Comparison of ENCODE assay signal across 9 mouse cellular contexts in genomic region chr11:88482636-88483035, GRCm38 (mm10).
DNase-seq lines count a peak whose midpoint lies in the region; ATAC-seq lines count a peak whose summit lies in the region.
"Had no signal": no experiment of that assay in that cellular context is flagged by ENCODE, and none has a peak within 500 bp of the region (broad histone marks: within the 10 kb centered on the region; RNA-seq: fewer than 3 reads in every experiment).

No protein-coding gene starts in this region.

- ATAC-seq in megakaryocyte, adult 5-6 weeks (ENCODE audit: poor library complexity, severe bottlenecking) = no peak

- WGBS in heart, embryonic 10.5 days = 78% methylated on average over 11 of the region's 11 CpGs

- peaks cover 79% of the 10 kb centered on the region for H3K4me1 ChIP-seq in heart, embryonic 10.5 days

- DNase-seq in heart, embryonic 10.5 days (ENCODE audit: low spot score) = no peak
- DNase-seq in heart, postnatal 14 days = no peak
- DNase-seq in right cerebral cortex, postnatal 25 days = peak; percentile 15
- DNase-seq in right cerebral cortex, adult 18-20 months = no peak
- peak; percentile 36 to 62 for DNase-seq in layer of hippocampus, postnatal 14 days (ENCODE audit: low spot score in 2 of 2)
- DNase-seq in lung, postnatal 4 days = no peak
- no peak for DNase-seq in urinary bladder, adult 18-20 months (ENCODE audit: low spot score in 2 of 2)
- DNase-seq: left cerebral cortex, postnatal 4 days had no signal

- no peaks in the 10 kb centered on the region for H3K9me3 ChIP-seq in heart, embryonic 10.5 days

- peak overlapping the region; percentile 47; the same call in 1 of the 2 replicates for H3K27ac ChIP-seq in heart, embryonic 10.5 days

- no peaks in the 10 kb centered on the region for H3K27me3 ChIP-seq in heart, embryonic 10.5 days (ENCODE audit: insufficient read depth, poor library complexity, severe bottlenecking)

- peaks cover 12% of the 10 kb centered on the region for H3K36me3 ChIP-seq in heart, embryonic 10.5 days

- H3K4me3 ChIP-seq in heart, embryonic 10.5 days = no peak overlapping the region

- intact Hi-C loops in heart, postnatal 14 days (cut with DNase I) = no loop called here

Comparison
In these comparisons a context has a peak if more than half of its experiments do, and no peak if none do; other contexts are left out.
1. DNase-seq: peak in right cerebral cortex, postnatal 25 days (single experiment) and layer of hippocampus, postnatal 14 days (2 of 2); none in heart, embryonic 10.5 days (single experiment), heart, postnatal 14 days (0 of 2), right cerebral cortex, adult 18-20 months (single experiment), lung, postnatal 4 days (0 of 2) and urinary bladder, adult 18-20 months (0 of 2).